Mouse (Mus musculus): ENCODE measurements around the gene Cnga3. TPM values are rescaled to one million over a fixed set of nuclear protein-coding genes. Genes with fewer than 3 reads are reported as not detected.

The Cnga3 gene
- total and polyA plus RNA-seq, 3 experiments: 0.08 to 0.36 (median 0.30) TPM

GRCm38 (mm10) chr1:37299540-37300491, 85.6 kb downstream of the Cnga3 start, which contains the start of gene Inpp4a:
TSS of gene Inpp4a (plus strand) at chr1:37299865.
- H3K9ac ChIP-seq (ENCODE audit: insufficient read depth, low read depth): peak within 1 kb of the TSS; percentile 74
- H3K36me3 ChIP-seq (replicated peaks in 1 of 2; ENCODE audit: control insufficient read depth in 1 of 2, insufficient read depth in 1 of 2, low read length in 1 of 2): no peaks in the 10 kb centered on the region
- peak; percentile 38; the same call in 1 of the 2 replicates for TF ChIP-seq IRF4 (IDR thresholded peaks at IDR 0.05; ENCODE audit: low read depth, low read length)
- TF ChIP-seq CHD2 (IDR thresholded peaks at IDR 0.05; ENCODE audit: low read length): peak; percentile 80
- TF ChIP-seq ELF1 (IDR thresholded peaks at IDR 0.05; ENCODE audit: low read depth, low read length): peak; percentile 79
- 0 out of 2 replicates have a peak, but pooled peaks have one; percentile 36 for TF ChIP-seq MYC (IDR thresholded peaks at IDR 0.05; ENCODE audit: low read depth, low read length)
- TF ChIP-seq UBTF (IDR thresholded peaks at IDR 0.05; ENCODE audit: low read depth, low read length): 0 out of 2 replicates have a peak, but pooled peaks have one; percentile 37
- peak; percentile 89 for TF ChIP-seq NRF1 (IDR thresholded peaks at IDR 0.05; ENCODE audit: low read depth, low read length)
- peak; percentile 69 for TF ChIP-seq POLR2A (IDR thresholded peaks at IDR 0.05; ENCODE audit: low read depth, low read length)
- peak; percentile 65 for TF ChIP-seq ETS1 (conservative IDR thresholded peaks at IDR 0.05; ENCODE audit: low read depth, low read length)
- peak; percentile 79 for TF ChIP-seq SIN3A (IDR thresholded peaks at IDR 0.05; ENCODE audit: low read length)
- TF ChIP-seq ZNF384 (IDR thresholded peaks at IDR 0.05; ENCODE audit: low read depth, low read length): no peak
- peak; percentile 65; the same call in 1 of the 2 replicates for TF ChIP-seq MAZ (IDR thresholded peaks at IDR 0.05; ENCODE audit: low read depth, low read length)
- TF ChIP-seq MXI1 (IDR thresholded peaks at IDR 0.05; ENCODE audit: low read depth, low read length): peak; percentile 60
- TF ChIP-seq ZKSCAN1 (IDR thresholded peaks at IDR 0.05; ENCODE audit: borderline replicate concordance, low read depth, low read length): no peak
- no peak for TF ChIP-seq SMC3 (IDR thresholded peaks at IDR 0.05; ENCODE audit: low read depth, low read length)
- TF ChIP-seq JUN (IDR thresholded peaks at IDR 0.05; ENCODE audit: insufficient read depth, low read depth, low read length): peak; percentile 16; the same call in 1 of the 2 replicates
- peak; percentile 47; the same call in 1 of the 2 replicates for TF ChIP-seq TCF12 (IDR thresholded peaks at IDR 0.05; ENCODE audit: low read depth, low read length)
- TF ChIP-seq RCOR1 (conservative IDR thresholded peaks at IDR 0.05; ENCODE audit: low read depth, low read length): no peak
- TF ChIP-seq HCFC1 (IDR thresholded peaks at IDR 0.05; ENCODE audit: low read depth, low read length): peak; percentile 29
- TF ChIP-seq NELFE (IDR thresholded peaks at IDR 0.05; ENCODE audit: low read depth, low read length): peak; percentile 54; the same call in 1 of the 2 replicates
- peak; percentile 32; the same call in 1 of the 2 replicates for TF ChIP-seq JUND (conservative IDR thresholded peaks at IDR 0.05; ENCODE audit: low read depth, low read length)
- TF ChIP-seq POLR2AphosphoS2 (IDR thresholded peaks at IDR 0.05; ENCODE audit: low read depth, low read length): no peak
- 0 out of 2 replicates have a peak, but pooled peaks have one; percentile 52 for TF ChIP-seq TBP (conservative IDR thresholded peaks at IDR 0.05; ENCODE audit: low read depth, low read length)
- TF ChIP-seq BHLHE40 (IDR thresholded peaks at IDR 0.05; ENCODE audit: low read depth, low read length): peak; percentile 41; the same call in 1 of the 2 replicates
- dilution Hi-C loops (cut with MboI; ENCODE audit: extremely low pct_ligation_motif_present, extremely low pct_unique_long_range_greater_than_20kb, low sequenced_read_pairs) (no loop called here), in situ Hi-C loops (cut with MboI; ENCODE audit: low pct_ligation_motif_present, low pct_unique_long_range_greater_than_20kb, low sequenced_read_pairs) (no loop called here)
- H3K79me2 ChIP-seq (replicated peaks; ENCODE audit: control insufficient read depth, extremely low read depth, insufficient read depth, poor library complexity, severe bottlenecking): no peaks in the 10 kb centered on the region; the same call in 1 of the 2 replicates
- H3K9me3 ChIP-seq (replicated peaks; ENCODE audit: low read length): no peaks in the 10 kb centered on the region
- peak within 1 kb of the TSS; percentile 77 to 94 (median 93) for H3K4me3 ChIP-seq (replicated peaks in 1 of 3; ENCODE audit: low read depth in 2 of 3, low read length in 2 of 3, poor library complexity in 1 of 3)
- H3K4me2 ChIP-seq (ENCODE audit: insufficient read depth, low read depth, poor library complexity, severe bottlenecking): peak within 1 kb of the TSS; percentile 80
- H3K27ac ChIP-seq (ENCODE audit: insufficient read depth, low read depth): no peak within 1 kb of the TSS; the same call in 1 of the 2 replicates
- peaks cover 2 to 20% of the 10 kb centered on the region in 2 experiments; a peak in 2 of 4 replicates for H3K4me1 ChIP-seq (ENCODE audit: control insufficient read depth in 1 of 2, insufficient read depth in 2 of 2)
- H3K27me3 ChIP-seq (replicated peaks): no peaks in the 10 kb centered on the region
- DNase-seq (ENCODE audit: extremely low read depth): peak; percentile 96
